Mouse (Mus musculus): ENCODE measurements around the gene Olfr1208.

The Olfr1208 gene

GRCm38 (mm10) chr2:88902211-88902610 lies at the start of gene Olfr1208:
Olfr1208 (minus strand) TSS chr2:88902311.
- DNase-seq (ENCODE audit: extremely low read depth, insufficient read length, low spot score) = no peak

- DNase-seq (ENCODE audit: extremely low read depth, insufficient read length, low spot score) = no peak
These were observed 35.9 kb upstream of the Olfr1208 start, which contains the start of gene Olfr1211 for GRCm38 (mm10) chr2:88938011-88938410. Olfr1211 (minus strand) TSS chr2:88938111.

- DNase-seq (ENCODE audit: extremely low read depth, insufficient read length, low spot score) = no peak
These were observed 12.9 kb upstream of the Olfr1208 start, which contains the start of gene Olfr1209 for GRCm38 (mm10) chr2:88915057-88915456. Olfr1209 (minus strand) TSS chr2:88915157.

- no peak for DNase-seq (ENCODE audit: extremely low read depth, insufficient read length, low spot score)
These were observed 39.2 kb downstream of the Olfr1208 start, which contains the start of gene Olfr1206 for GRCm38 (mm10) chr2:88862931-88863330. Olfr1206 (plus strand) TSS chr2:88863231.

GRCm38 (mm10) chr2:88848992-88849391 lies 53.1 kb downstream of the Olfr1208 start, which contains the start of gene Olfr1204:
Olfr1204 (plus strand) TSS chr2:88849292.
- no peak for DNase-seq (ENCODE audit: extremely low read depth, insufficient read length, low spot score)

All from 3134 (cell line).